Mouse (Mus musculus): ENCODE measurements around the gene Cdh7. TPM values are rescaled to one million over a fixed set of nuclear protein-coding genes. Genes with fewer than 3 reads are reported as not detected.
"Not testable (repeated sequence)": the region's sequence is repeated elsewhere in the genome, so short reads cannot be mapped to it uniquely, and the experiment has no call there.

Gene Cdh7
- polyA plus RNA-seq, 1 experiment from 2014 or later = 1.3 TPM

DNA sequence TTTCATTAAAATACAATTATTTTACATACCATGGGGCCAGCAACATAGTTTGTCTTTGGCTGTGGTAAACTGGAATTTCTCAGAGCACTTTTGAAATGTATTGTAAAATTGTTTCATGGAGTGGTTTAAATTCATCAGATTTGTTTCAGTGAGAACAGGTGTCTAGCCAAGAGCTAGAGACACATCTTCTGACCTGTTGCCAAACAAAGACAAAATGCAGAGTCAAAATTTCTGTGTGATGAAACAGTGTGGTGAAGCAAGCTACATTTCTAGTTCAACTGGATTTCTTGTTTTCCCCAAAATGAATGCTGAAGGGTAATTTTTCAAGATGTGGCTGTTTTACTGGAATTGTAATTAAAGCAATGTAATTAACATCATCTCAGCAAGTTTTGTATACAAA lies 22.2 kb downstream of the Cdh7 start:
- Histone ChIP-seq H3K4me1 (no peaks in the 10 kb centered on the region), H3K4me3 (no peak overlapping the region), H3K4me2 (replicated peaks) (no peak overlapping the region), H3K27me3 (no peaks in the 10 kb centered on the region), H3K9ac (no peak overlapping the region), H3K36me3 (no peaks in the 10 kb centered on the region), H3K9me3 (no peaks in the 10 kb centered on the region), H3K27ac (no peak overlapping the region)
- ATAC-seq (ENCODE audit: insufficient number of reproducible peaks, insufficient read depth, low FRiP score, low TSS enrichment) = no peak

- Histone ChIP-seq H3K4me2 (replicated peaks) (no peak overlapping the region), H3K9ac (no peak overlapping the region), H3K9me3 (no peaks in the 10 kb centered on the region), H3K4me3 (no peak overlapping the region), H3K27ac (no peak overlapping the region), H3K27me3 (no peaks in the 10 kb centered on the region), H3K4me1 (no peaks in the 10 kb centered on the region), H3K36me3 (no peaks in the 10 kb centered on the region)
- 71% methylated on average over 3 of the region's 3 CpGs for WGBS
- ATAC-seq (ENCODE audit: insufficient number of reproducible peaks, insufficient read depth, low FRiP score, low TSS enrichment) = no peak
Measured at GRCm38 (mm10) chr1:110005038-110005437, 22.8 kb downstream of the Cdh7 start.

DNA sequence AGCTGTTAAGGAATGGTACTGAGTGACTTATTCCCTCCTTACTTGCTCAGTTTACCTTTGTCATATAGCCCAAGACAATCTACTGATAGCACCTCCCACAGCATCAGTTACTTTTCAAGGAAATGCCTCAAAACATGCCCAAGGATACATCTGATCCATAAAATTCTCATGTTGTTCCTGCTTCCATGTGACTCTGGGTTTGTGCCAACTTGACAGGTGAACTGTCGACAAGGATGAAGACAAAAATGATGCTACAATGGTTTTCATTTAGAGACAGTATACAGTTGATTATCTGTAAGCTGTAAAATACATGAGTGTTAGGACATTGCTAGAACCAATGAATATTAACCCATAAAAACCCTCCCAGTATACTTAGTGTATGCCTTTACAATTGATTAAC lies 29.9 kb downstream of the Cdh7 start:
- Histone ChIP-seq H3K4me1 (no peaks in the 10 kb centered on the region), H3K9me3 (no peaks in the 10 kb centered on the region), H3K27me3 (no peaks in the 10 kb centered on the region), H3K9ac (no peak overlapping the region), H3K27ac (no peak overlapping the region), H3K4me2 (replicated peaks) (no peak overlapping the region), H3K36me3 (no peaks in the 10 kb centered on the region), H3K4me3 (no peak overlapping the region)
- 77% methylated on average over 1 of the region's 1 CpGs for WGBS
- ATAC-seq (ENCODE audit: insufficient number of reproducible peaks, insufficient read depth, low FRiP score, low TSS enrichment) = no peak

GRCm38 (mm10) chr1:110056317-110056716 lies 74.1 kb downstream of the Cdh7 start:
- H3K9ac ChIP-seq = no peak overlapping the region
- H3K27me3 ChIP-seq = no peaks in the 10 kb centered on the region
- no peak overlapping the region for H3K27ac ChIP-seq
- no peaks in the 10 kb centered on the region for H3K4me1 ChIP-seq
- no peak overlapping the region for H3K4me2 ChIP-seq (replicated peaks)
- ATAC-seq (ENCODE audit: insufficient number of reproducible peaks, insufficient read depth, low FRiP score, low TSS enrichment) = no peak
- no peak overlapping the region for H3K4me3 ChIP-seq
- H3K9me3 ChIP-seq = no peaks in the 10 kb centered on the region
- H3K36me3 ChIP-seq = no peaks in the 10 kb centered on the region

- Histone ChIP-seq H3K27ac (no peak overlapping the region), H3K9me3 (no peaks in the 10 kb centered on the region), H3K36me3 (no peaks in the 10 kb centered on the region), H3K4me3 (no peak overlapping the region), H3K4me1 (no peaks in the 10 kb centered on the region), H3K27me3 (no peaks in the 10 kb centered on the region), H3K9ac (no peak overlapping the region), H3K4me2 (replicated peaks) (no peak overlapping the region)
- WGBS = 100% methylated on average over 1 of the region's 1 CpGs
- ATAC-seq (ENCODE audit: insufficient number of reproducible peaks, insufficient read depth, low FRiP score, low TSS enrichment) = no peak
Measured at GRCm38 (mm10) chr1:110067405-110067804, 85.2 kb downstream of the Cdh7 start.

GRCm38 (mm10) chr1:110078471-110078870 lies 96.2 kb downstream of the Cdh7 start:
- Histone ChIP-seq H3K4me1 (no peaks in the 10 kb centered on the region), H3K4me3 (no peak overlapping the region)

DNA sequence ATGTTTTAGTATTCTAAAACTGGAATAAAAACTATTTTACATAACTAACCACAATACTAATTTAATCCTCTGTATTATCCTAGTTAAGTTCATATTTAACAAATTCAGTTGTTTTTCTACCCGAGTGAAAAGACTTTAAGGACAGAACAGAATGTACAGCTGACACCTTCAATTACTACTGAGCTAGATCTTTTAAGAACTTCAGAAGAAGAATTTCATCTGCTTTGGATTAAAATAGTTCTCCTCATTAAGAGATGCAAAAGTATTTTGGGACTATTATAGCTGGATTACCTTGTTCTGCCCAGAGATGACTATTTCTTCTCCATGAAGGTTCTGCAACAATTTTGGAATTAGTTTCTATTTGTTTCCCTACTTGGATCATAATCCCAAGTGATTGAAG lies 135.8 kb downstream of the Cdh7 start:
- H3K36me3 ChIP-seq = no peaks in the 10 kb centered on the region
- H3K9ac ChIP-seq = no peak overlapping the region
- H3K9me3 ChIP-seq = no peaks in the 10 kb centered on the region
- H3K27ac ChIP-seq = no peak overlapping the region
- H3K4me1 ChIP-seq = no peaks in the 10 kb centered on the region
- ATAC-seq (ENCODE audit: insufficient number of reproducible peaks, insufficient read depth, low FRiP score, low TSS enrichment) = no peak
- H3K4me3 ChIP-seq = no peak overlapping the region
- H3K4me2 ChIP-seq (replicated peaks) = no peak overlapping the region
- H3K27me3 ChIP-seq = no peaks in the 10 kb centered on the region
- WGBS = 38% methylated on average over 1 of the region's 1 CpGs

More at GRCm38 (mm10) chr1:110078471-110078870, 96.2 kb downstream of the Cdh7 start:
- no peak overlapping the region for H3K27ac ChIP-seq
- H3K9ac ChIP-seq = no peak overlapping the region
- H3K4me2 ChIP-seq (replicated peaks) = no peak overlapping the region
- no peaks in the 10 kb centered on the region for H3K9me3 ChIP-seq
- no peaks in the 10 kb centered on the region for H3K27me3 ChIP-seq
- H3K36me3 ChIP-seq = no peaks in the 10 kb centered on the region
- no peak for ATAC-seq (ENCODE audit: insufficient number of reproducible peaks, insufficient read depth, low FRiP score, low TSS enrichment)

GRCm38 (mm10) chr1:110118862-110119261 lies 136.6 kb downstream of the Cdh7 start:
- Histone ChIP-seq H3K9me3 (no peaks in the 10 kb centered on the region), H3K4me3 (no peak overlapping the region), H3K27me3 (no peaks in the 10 kb centered on the region), H3K36me3 (no peaks in the 10 kb centered on the region), H3K4me1 (no peaks in the 10 kb centered on the region), H3K9ac (no peak overlapping the region), H3K27ac (no peak overlapping the region), H3K4me2 (replicated peaks) (no peak overlapping the region)
- WGBS = 80% methylated on average over 1 of the region's 1 CpGs
- no peak for ATAC-seq (ENCODE audit: insufficient number of reproducible peaks, insufficient read depth, low FRiP score, low TSS enrichment)

DNA sequence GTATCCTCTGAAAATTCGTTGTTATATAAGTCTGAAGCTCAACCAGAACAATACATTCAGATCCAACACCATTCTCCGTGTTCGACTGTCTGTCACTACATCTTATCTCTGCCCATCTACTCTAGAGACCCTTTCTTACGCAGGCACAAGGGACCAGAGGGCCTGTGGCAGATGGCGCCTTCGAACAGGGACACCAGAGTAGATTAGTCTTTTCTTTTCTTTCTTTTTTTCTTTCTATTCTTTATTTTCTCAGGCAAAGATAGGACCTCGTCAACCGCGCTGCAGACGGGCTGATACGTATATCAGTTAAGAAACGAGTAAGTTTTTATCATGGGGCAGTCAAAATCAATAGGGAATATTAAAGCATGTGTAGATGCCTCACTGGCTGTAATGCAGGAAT lies 189.2 kb downstream of the Cdh7 start:
- 88% methylated on average over 7 of the region's 12 CpGs for WGBS
- H3K9me3 ChIP-seq; H3K36me3 ChIP-seq; H3K4me1 ChIP-seq; H3K27ac ChIP-seq; H3K9ac ChIP-seq; H3K4me3 ChIP-seq; H3K27me3 ChIP-seq; ATAC-seq (ENCODE audit: insufficient number of reproducible peaks, insufficient read depth, low FRiP score, low TSS enrichment); H3K4me2 ChIP-seq (replicated peaks): not testable (repeated sequence)
